Mouse (Mus musculus) liver, embryonic 14.5 days (tissue): ENCODE data around the gene Serf1. TPM values are rescaled to one million over a fixed set of nuclear protein-coding genes. Genes with fewer than 3 reads are reported as not detected.
A peak's percentile ranks its signal among the peaks of the same experiment; 100 is the strongest.
"Not testable (repeated sequence)": the region's sequence is repeated elsewhere in the genome, so short reads cannot be mapped to it uniquely, and the experiment has no call there.

ENCODE experiments used
- ATAC-seq: fragments of 200-750 bp; cut with Nextera tagmentation; 2 replicates; pipeline ENCODE4 v1.8.0; 2017; ENCODE audit warnings: moderate number of reproducible peaks, mild to moderate bottlenecking, moderate library complexity; ENCODE audit not compliant: insufficient read depth
- DNase-seq, 3 experiments: peaks; one replicate each; pipeline ENCODE4 v3.0.0-alpha.2; 2012 to 2013; ENCODE audit warnings: low read depth in 3 of 3, low spot score in 3 of 3
- H3K27ac ChIP-seq: fragments of 300-500 bp; sonication (generic); 2 replicates; pipeline ENCODE4 v1.5.1; 2014; ENCODE audit warnings: moderate library complexity, mild to moderate bottlenecking, control low read depth, inconsistent platforms
- H3K27me3 ChIP-seq: fragments of 300-500 bp; sonication (generic); 2 replicates; pipeline ENCODE4 v1.6.1; 2014; ENCODE audit warnings: mild to moderate bottlenecking, low read length, moderate library complexity; ENCODE audit not compliant: control insufficient read depth, insufficient read depth
- H3K36me3 ChIP-seq: fragments of 300-500 bp; sonication (generic); replicated peaks from 2 replicates; pipeline ENCODE4 v1.6.1; 2014; ENCODE audit warnings: low read depth; ENCODE audit not compliant: control insufficient read depth, insufficient read depth
- H3K4me1 ChIP-seq, 2 experiments: fragments of 200-500 bp in 1 of 2; fragments of 300-500 bp in 1 of 2; sonication (generic) in 1 of 2; replicated peaks; 2 replicates each; pipeline ENCODE4 v1.6.1; 2012 to 2014; ENCODE audit warnings: antibody characterized with exemption in 1 of 2, inconsistent platforms in 1 of 2, low read length in 1 of 2; ENCODE audit not compliant: control insufficient read depth in 2 of 2, insufficient read depth in 2 of 2
- H3K4me2 ChIP-seq: fragments of 300-500 bp; sonication (generic); 2 replicates; pipeline ENCODE4 v1.6.1; 2014; ENCODE audit warnings: low read depth, mild to moderate bottlenecking, control low read depth, moderate library complexity
- H3K4me3 ChIP-seq, 2 experiments: fragments of 200-500 bp in 1 of 2; fragments of 300-500 bp in 1 of 2; sonication (generic) in 1 of 2; 2 replicates each; pipeline ENCODE4 v1.5.1; 2012 to 2014; ENCODE audit warnings: low read depth in 2 of 2, low read length in 2 of 2, mild to moderate bottlenecking in 2 of 2, control low read depth in 1 of 2, inconsistent platforms in 1 of 2, moderate library complexity in 1 of 2; ENCODE audit not compliant: insufficient read depth in 1 of 2
- H3K9ac ChIP-seq: fragments of 300-500 bp; sonication (generic); replicated peaks from 2 replicates; pipeline ENCODE4 v1.6.1; 2014; ENCODE audit warnings: mild to moderate bottlenecking, control low read depth, moderate library complexity
- H3K9me3 ChIP-seq: fragments of 300-500 bp; sonication (generic); 2 replicates; pipeline ENCODE4 v1.6.1; 2016; ENCODE audit warnings: low read length, mixed read lengths; ENCODE audit not compliant: control insufficient read depth
- CTCF ChIP-seq: IDR thresholded peaks from 2 replicates; pipeline ENCODE4 v1.5.1; 2016; ENCODE audit warnings: antibody characterized with exemption, low read depth, control low read depth
- EP300 ChIP-seq: IDR thresholded peaks from 2 replicates; pipeline ENCODE4 v1.6.1; 2016; ENCODE audit warnings: antibody characterized with exemption, low read depth
- WGBS: fragments of 180-500 bp; shearing (Covaris S2); extraction: QIAGEN DNeasy Blood & Tissue Kit; methylation state at CpG from one replicate; pipeline ENCODE4 v1.1.7; 2014; ENCODE audit not compliant: insufficient replicate concordance; 5-methylcytosine and 5-hydroxymethylcytosine counted together
- polyA plus RNA-seq, 2 experiments: library from polyadenylated mRNA; depleted of rRNA in 1 of 2; stranded (reverse) in 1 of 2; unstranded in 1 of 2; fragments of >200 nt; fragmentation: Nextera tagmentation in 1 of 2; extraction: Ambion mirVana in 1 of 2; gene quantifications; 2 replicates each; pipeline versions ENCODE4 v1.2.1 to v1.2.3; 2012 to 2014

The Serf1 gene
- polyA plus RNA-seq, 2 experiments, result 8.9 to 21.7 TPM

DNA sequence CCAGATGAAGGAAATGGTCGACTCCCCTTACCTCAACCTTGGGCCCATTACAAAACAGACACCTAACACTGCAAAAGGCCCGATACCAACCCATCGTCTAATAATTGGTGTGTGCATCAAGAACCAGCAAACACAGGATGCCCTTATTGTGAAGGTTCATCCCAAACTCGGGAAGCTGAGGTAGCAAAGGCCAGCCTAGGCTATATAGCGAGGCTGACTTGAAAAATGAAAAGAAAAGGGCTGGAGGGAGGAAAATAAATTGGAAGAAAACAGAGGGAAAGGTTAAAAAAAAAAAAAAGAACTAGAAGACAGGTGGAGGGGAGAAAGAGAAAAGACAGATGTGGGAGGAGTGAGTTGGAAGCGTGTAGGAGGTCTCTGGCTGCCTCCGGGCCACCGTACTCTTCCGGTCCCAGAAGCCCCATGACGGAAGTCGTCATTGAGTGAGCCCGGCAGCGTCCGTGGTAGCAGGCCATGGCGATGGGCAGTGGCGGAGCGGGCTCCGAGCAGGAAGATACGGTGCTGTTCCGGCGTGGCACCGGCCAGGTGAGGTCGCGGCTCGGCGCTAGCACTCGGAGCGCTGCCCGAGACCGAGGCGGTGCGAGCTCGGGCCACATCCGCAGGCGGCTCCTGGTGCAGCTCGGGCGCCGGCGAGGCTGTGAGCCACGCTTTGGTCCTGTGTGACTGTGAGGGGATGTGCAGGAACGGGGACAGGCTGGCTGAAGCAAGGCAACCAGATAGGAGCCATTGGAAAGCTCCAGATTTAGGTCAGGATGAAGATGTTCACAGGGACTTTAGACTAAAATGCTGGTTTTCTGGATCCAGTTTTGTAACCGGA lies 16.8 kb downstream of the Serf1 start, which contains the start of gene Smn1:
TSS of gene Smn1 (plus strand) at position 430 of the 835 bp plus-strand sequence.
- ATAC-seq (peak; percentile 96), DNase-seq (peak; percentile 82 to 86 (median 83))
- H3K9me3 ChIP-seq, result no peaks in the 10 kb centered on the region
- no peaks in the 10 kb centered on the region for H3K27me3 ChIP-seq
- H3K4me2 ChIP-seq, result peak within 1 kb of the TSS; percentile 81
- peak within 1 kb of the TSS; percentile 81 to 86 for H3K4me3 ChIP-seq
- H3K36me3 ChIP-seq, result peaks cover 13% of the 10 kb centered on the region
- WGBS, result 4% methylated on average over 42 of the region's 42 CpGs
- H3K27ac ChIP-seq, result no peak within 1 kb of the TSS
- peak within 1 kb of the TSS; percentile 73 for H3K9ac ChIP-seq
- H3K4me1 ChIP-seq, result peaks cover 10 to 11% of the 10 kb centered on the region in 2 experiments
- no peak for TF ChIP-seq CTCF
- no peak for TF ChIP-seq EP300

DNA sequence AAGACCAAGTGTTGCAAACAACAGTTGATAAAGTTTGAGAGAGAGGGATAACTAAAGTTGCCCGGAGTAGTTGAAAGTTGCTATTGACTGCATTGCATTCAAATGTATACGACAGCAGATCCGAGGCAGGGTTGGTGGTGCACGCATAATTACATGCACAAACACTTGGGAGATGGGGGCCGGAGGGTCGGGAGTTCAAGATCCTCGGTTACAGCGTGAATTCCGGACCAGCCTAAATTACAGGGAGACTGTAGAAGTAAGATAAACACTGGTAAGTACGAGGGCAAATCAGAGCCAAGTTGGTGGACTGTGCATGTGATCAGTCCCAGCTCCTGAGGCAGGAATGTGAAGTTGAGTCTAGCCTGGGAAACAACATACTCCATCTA lies 17.4 kb downstream of the Serf1 start:
- H3K27ac ChIP-seq, result no peak overlapping the region
- TF ChIP-seq CTCF (no peak), EP300 (no peak)

DNA sequence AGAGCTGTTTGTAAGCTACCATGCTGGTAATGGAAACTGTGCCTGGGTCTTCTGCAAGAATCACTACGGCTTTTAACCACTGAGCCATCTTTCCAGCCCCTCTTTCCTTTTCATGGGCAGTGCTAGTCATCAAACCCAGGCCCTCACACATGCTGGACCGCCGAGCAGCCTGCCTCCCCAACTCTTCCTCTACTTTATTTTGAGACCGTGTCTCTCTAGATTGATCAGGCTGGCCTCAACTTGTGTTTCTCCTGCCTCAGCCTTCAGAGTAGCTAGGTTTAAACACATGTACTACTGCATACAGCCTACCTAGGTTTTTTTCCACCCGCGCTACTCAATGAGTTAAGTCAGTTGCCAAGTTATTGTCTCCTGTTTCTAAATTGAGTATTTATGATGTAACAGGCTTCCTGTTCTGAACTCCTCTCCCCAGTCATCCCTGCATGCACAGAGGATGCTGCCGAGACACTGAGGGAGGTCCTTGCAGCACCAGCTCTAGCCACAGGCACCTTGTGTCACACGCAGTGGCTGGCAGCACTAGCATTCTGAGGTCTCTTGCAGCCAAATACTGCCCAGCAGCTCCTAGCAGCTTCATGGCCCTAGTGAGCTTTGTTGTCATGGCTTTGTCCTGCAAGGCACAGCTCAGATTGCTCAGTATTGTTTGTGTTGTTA lies 34.0 kb downstream of the Serf1 start:
- Histone ChIP-seq H3K27ac (no peak overlapping the region), H3K36me3 (peaks cover 10% of the 10 kb centered on the region), H3K4me3 (no peak overlapping the region), H3K9me3 (no peaks in the 10 kb centered on the region), H3K9ac (no peak overlapping the region), H3K4me1 (no peaks in the 10 kb centered on the region), H3K27me3 (no peaks in the 10 kb centered on the region), H3K4me2 (no peak overlapping the region)
- no peak for TF ChIP-seq EP300
- no peak for DNase-seq
- no peak for ATAC-seq
- WGBS, result 65% methylated on average over 8 of the region's 8 CpGs

More for the DNA sequence above, 17.4 kb downstream of the Serf1 start:
- Histone ChIP-seq H3K9me3 (no peaks in the 10 kb centered on the region), H3K4me1 (peaks cover 10 to 11% of the 10 kb centered on the region in 2 experiments), H3K4me3 (peak overlapping the region; percentile 81 to 86), H3K9ac (peak overlapping the region; percentile 73), H3K27me3 (no peaks in the 10 kb centered on the region), H3K36me3 (peaks cover 13% of the 10 kb centered on the region), H3K4me2 (peak overlapping the region; percentile 81)
- ATAC-seq, result peak; percentile 24; the same call in 1 of the 2 replicates
- no peak for DNase-seq
- WGBS, result 2% methylated on average over 10 of the region's 10 CpGs

DNA sequence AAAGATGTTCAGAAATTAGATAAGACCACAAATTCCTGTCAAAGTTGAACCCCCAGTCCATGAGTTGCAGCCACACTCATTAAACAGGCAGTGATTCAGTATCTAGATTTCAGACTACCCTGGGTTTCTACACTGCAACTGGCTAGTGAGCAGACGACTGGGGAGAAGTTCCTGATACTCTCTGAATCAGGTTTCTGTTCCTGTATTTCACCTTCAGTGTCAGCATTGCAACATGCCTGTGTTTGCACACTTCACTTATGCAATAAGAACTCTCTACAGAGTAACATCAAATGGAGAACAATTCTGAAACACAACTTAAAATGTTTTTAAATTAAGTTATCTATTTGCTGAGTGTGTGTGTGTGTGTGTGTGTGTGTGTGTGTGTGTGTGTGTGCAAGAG lies 44.8 kb downstream of the Serf1 start:
- no peaks in the 10 kb centered on the region for H3K9me3 ChIP-seq
- no peak overlapping the region for H3K4me2 ChIP-seq
- H3K4me3 ChIP-seq, result no peak overlapping the region
- DNase-seq (peak; percentile 7 to 37 (median 17)), ATAC-seq (no peak)
- H3K27me3 ChIP-seq, result no peaks in the 10 kb centered on the region
- 39% methylated on average over 1 of the region's 1 CpGs for WGBS
- no peak overlapping the region for H3K27ac ChIP-seq
- no peak for TF ChIP-seq EP300
- no peak for TF ChIP-seq CTCF
- no peak overlapping the region for H3K9ac ChIP-seq
- no peaks in the 10 kb centered on the region for H3K36me3 ChIP-seq
- no peaks in the 10 kb centered on the region for H3K4me1 ChIP-seq

DNA sequence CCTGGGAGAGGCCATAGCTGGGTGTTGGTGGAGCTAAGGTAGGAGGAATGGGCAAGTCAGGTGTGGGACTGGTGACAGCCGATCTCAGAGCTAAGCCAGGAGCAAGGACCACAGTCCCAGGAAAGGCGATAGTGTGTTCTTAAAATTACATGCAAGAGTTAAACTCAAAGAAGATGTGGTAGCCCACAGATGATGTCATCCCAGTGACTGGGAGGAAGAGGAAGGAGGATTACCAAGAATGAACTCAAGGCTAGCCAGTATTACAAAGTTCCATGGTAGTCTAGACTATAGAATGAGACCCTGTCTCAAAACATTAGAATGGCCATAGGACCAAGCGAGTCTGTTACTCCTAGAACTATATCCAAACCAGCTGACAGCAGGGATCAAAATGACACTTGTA lies 48.8 kb downstream of the Serf1 start:
- Histone ChIP-seq H3K9me3 (no peaks in the 10 kb centered on the region), H3K4me1 (no peaks in the 10 kb centered on the region), H3K36me3 (no peaks in the 10 kb centered on the region), H3K27ac (no peak overlapping the region), H3K4me3 (no peak overlapping the region), H3K9ac (no peak overlapping the region), H3K4me2 (no peak overlapping the region), H3K27me3 (no peaks in the 10 kb centered on the region)
- WGBS, result 70% methylated on average over 3 of the region's 3 CpGs
- no peak for DNase-seq
- ATAC-seq, result no peak
- no peak for TF ChIP-seq EP300

DNA sequence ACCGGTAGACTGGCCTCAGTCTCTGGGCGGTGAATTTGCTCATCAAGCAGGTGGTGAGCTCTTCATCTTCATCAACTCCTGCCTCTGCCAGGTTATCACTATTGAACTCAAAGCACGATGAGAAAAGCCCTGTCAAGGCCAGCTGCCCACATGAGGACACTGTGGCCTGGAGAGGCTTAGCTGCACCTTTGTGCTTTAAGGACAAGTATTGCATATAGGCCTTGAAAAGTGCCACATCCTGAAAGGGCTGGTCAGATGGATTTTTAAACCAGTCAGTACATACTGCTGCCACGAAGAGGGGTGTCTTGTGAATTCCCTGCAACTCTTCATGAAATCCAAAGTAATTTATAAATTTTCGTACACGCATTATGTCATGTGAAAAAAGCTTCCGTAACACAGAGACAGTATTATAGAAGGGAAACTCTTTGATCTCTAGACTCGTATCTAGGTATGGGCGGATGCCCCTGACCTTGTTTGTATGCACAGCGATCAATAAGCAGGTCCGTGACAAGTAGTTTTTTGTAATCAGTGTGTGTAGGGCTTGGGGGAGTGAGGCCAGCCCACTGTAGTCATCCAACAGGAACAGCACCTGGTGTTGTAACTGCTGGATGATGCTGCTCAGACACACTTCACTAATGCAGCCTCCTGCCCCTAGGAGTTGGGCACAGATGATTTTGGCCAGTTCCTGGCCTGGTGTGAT lies 53.5 kb downstream of the Serf1 start:
- H3K36me3 ChIP-seq, H3K27me3 ChIP-seq, H3K4me2 ChIP-seq, H3K4me3 ChIP-seq, DNase-seq, H3K4me1 ChIP-seq, H3K9ac ChIP-seq, H3K27ac ChIP-seq, H3K9me3 ChIP-seq, ATAC-seq: not testable (repeated sequence)
- WGBS, result 68% methylated on average over 11 of the region's 11 CpGs

DNA sequence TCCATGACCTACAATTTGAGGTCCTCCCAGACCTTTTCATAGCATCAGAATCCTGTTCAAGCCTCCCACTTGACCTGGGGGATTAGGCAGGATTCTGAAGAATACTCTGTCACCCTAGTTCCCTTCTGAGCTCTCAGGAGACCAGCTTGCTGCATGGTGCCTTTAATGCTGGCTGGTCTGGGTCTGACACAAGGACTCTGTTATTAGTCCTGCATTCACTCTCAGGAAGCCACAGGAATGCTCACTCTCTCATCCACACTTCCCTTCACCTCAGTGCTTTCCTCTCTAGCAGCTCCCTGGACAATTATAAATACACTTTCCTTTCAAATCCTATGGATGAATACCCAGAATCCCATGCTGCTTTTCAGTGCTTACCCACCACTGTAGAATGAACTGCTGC lies 54.7 kb downstream of the Serf1 start:
- H3K9ac ChIP-seq, H3K4me3 ChIP-seq, H3K4me1 ChIP-seq, H3K27ac ChIP-seq, H3K27me3 ChIP-seq, H3K4me2 ChIP-seq, H3K36me3 ChIP-seq, H3K9me3 ChIP-seq, DNase-seq, ATAC-seq: not testable (repeated sequence)
